Mouse (Mus musculus) erythroblast, adult 5-6 weeks (primary cell): ENCODE data around the gene Galp. TPM values are rescaled to one million over a fixed set of nuclear protein-coding genes. Genes with fewer than 3 reads are reported as not detected.
A peak's percentile ranks its signal among the peaks of the same experiment; 100 is the strongest.
"Not testable (repeated sequence)": the region's sequence is repeated elsewhere in the genome, so short reads cannot be mapped to it uniquely, and the experiment has no call there.

Source experiments
- ATAC-seq: replicated peaks from 2 replicates; pipeline ENCODE4 v1.8.0; 2016; ENCODE audit warnings: moderate number of reproducible peaks, mild to moderate bottlenecking, moderate TSS enrichment, inconsistent platforms; ENCODE audit not compliant: poor library complexity, low FRiP score, severe bottlenecking
- total RNA-seq, 2 experiments: library from RNA; stranded (forward) in 1 of 2; stranded (reverse) in 1 of 2; fragments of 150-400 nt in 1 of 2; fragments of 200-764, 138-1000 nt in 1 of 2; gene quantifications; 2 replicates each; pipeline versions ENCODE4 v1.2.3 to v1.2.4; 2015 to 2017; ENCODE audit warnings: low replicate concordance in 2 of 2

Gene Galp
- total RNA-seq, 2 experiments from 2014 or later: not detected

GRCm38 (mm10) chr7:6173872-6174271, 23.0 kb upstream of the Galp start:
- ATAC-seq: no peak

- not testable (repeated sequence) for ATAC-seq
Observed at GRCm38 (mm10) chr7:6174365-6174987, 22.4 kb upstream of the Galp start.

- ATAC-seq: no peak
Observed at GRCm38 (mm10) chr7:6179013-6179412, 17.9 kb upstream of the Galp start.

- no peak for ATAC-seq
Observed at GRCm38 (mm10) chr7:6182882-6183281, 14.0 kb upstream of the Galp start.

GRCm38 (mm10) chr7:6183802-6184201, 13.1 kb upstream of the Galp start:
- no peak for ATAC-seq

GRCm38 (mm10) chr7:6184521-6184920, 12.4 kb upstream of the Galp start:
- ATAC-seq: no peak

GRCm38 (mm10) chr7:6185391-6185790, 11.5 kb upstream of the Galp start:
- no peak for ATAC-seq

- ATAC-seq: no peak
Observed at GRCm38 (mm10) chr7:6186176-6186575, 10.7 kb upstream of the Galp start.

- ATAC-seq: no peak
Observed at GRCm38 (mm10) chr7:6186756-6187155, 10.1 kb upstream of the Galp start.

GRCm38 (mm10) chr7:6189542-6189941, 7.3 kb upstream of the Galp start:
- ATAC-seq: no peak

- peak; percentile 61; the same call in 1 of the 2 replicates for ATAC-seq
Observed at GRCm38 (mm10) chr7:6191376-6191775, 5.5 kb upstream of the Galp start.

GRCm38 (mm10) chr7:6194129-6194528, 2.8 kb upstream of the Galp start:
- 0 out of 2 replicates have a peak, but pooled peaks have one; percentile 65 for ATAC-seq

GRCm38 (mm10) chr7:6195777-6196176, 1.1 kb upstream of the Galp start:
- ATAC-seq: no peak

GRCm38 (mm10) chr7:6204200-6204599, 7.3 kb downstream of the Galp start:
- ATAC-seq: no peak

GRCm38 (mm10) chr7:6213144-6213543, 16.3 kb downstream of the Galp start:
- ATAC-seq: no peak

- not testable (repeated sequence) for ATAC-seq
Observed at GRCm38 (mm10) chr7:6214691-6215090, 17.8 kb downstream of the Galp start.

- no peak for ATAC-seq
Observed at GRCm38 (mm10) chr7:6220147-6220546, 23.3 kb downstream of the Galp start.

- no peak for ATAC-seq
Observed at GRCm38 (mm10) chr7:6221978-6222377, 25.1 kb downstream of the Galp start, which contains the start of gene Zscan5b. Zscan5b (plus strand) TSS chr7:6222278.

- not testable (repeated sequence) for ATAC-seq
Observed at GRCm38 (mm10) chr7:6228491-6228890, 31.6 kb downstream of the Galp start.

GRCm38 (mm10) chr7:6239787-6240186, 42.9 kb downstream of the Galp start:
- ATAC-seq: no peak

- ATAC-seq: peak; percentile 69
Observed at GRCm38 (mm10) chr7:6240841-6241425, 44.0 kb downstream of the Galp start.
